Mouse (Mus musculus) MEL (cell line): Measurements from ENCODE around the gene Zfand2b. TPM values are rescaled to one million over a fixed set of nuclear protein-coding genes. Genes with fewer than 3 reads are reported as not detected.

Experiments
- DNase-seq: peaks from one replicate; pipeline ENCODE4 v3.0.0; 2011; ENCODE audit warnings: low read depth, low spot score
- H3K27ac ChIP-seq: 2 replicates; pipeline ENCODE4 v1.5.1; 2012; ENCODE audit warnings: low read depth, mild to moderate bottlenecking, control low read depth, low read length, moderate library complexity; ENCODE audit not compliant: control insufficient read depth
- H3K27me3 ChIP-seq, 2 experiments: fragments of 150-350 bp in 1 of 2; sonication (generic) in 1 of 2; 2 replicates each; pipeline ENCODE4 v1.6.1; 2012; ENCODE audit warnings: low read length in 2 of 2, mild to moderate bottlenecking in 2 of 2, improper control_type of control experiment in 1 of 2, moderate library complexity in 1 of 2; ENCODE audit not compliant: insufficient read depth in 2 of 2, control insufficient read depth in 1 of 2
- H3K36me3 ChIP-seq, 2 experiments: 2 replicates each; pipeline ENCODE4 v1.6.1; 2012 to 2014; ENCODE audit warnings: low read length in 2 of 2, improper control_type of control experiment in 1 of 2, inconsistent platforms in 1 of 2, mild to moderate bottlenecking in 1 of 2; ENCODE audit not compliant: insufficient read depth in 2 of 2, control insufficient read depth in 1 of 2
- H3K4me1 ChIP-seq, 2 experiments: fragments of 150-350 bp in 1 of 2; sonication (generic) in 1 of 2; 2 replicates each; pipeline ENCODE4 v1.6.1; 2012; ENCODE audit warnings: low read length in 2 of 2, improper control_type of control experiment in 1 of 2, mild to moderate bottlenecking in 1 of 2; ENCODE audit not compliant: insufficient read depth in 2 of 2, control insufficient read depth in 1 of 2
- H3K4me3 ChIP-seq, 2 experiments: fragments of 150-350 bp in 1 of 2; sonication (generic) in 1 of 2; 2 replicates each; pipeline ENCODE4 v1.5.1; 2012; ENCODE audit warnings: low read depth in 2 of 2, low read length in 2 of 2, mild to moderate bottlenecking in 2 of 2, moderate library complexity in 2 of 2, control low read depth in 1 of 2, improper control_type of control experiment in 1 of 2; ENCODE audit not compliant: control insufficient read depth in 1 of 2, insufficient read depth in 1 of 2
- H3K79me2 ChIP-seq: 2 replicates; pipeline ENCODE4 v1.6.1; 2012; ENCODE audit warnings: mild to moderate bottlenecking, low read length, moderate library complexity; ENCODE audit not compliant: control insufficient read depth, poor library complexity, insufficient read depth
- H3K9ac ChIP-seq: 2 replicates; pipeline ENCODE4 v1.6.1; 2012; ENCODE audit warnings: low read depth, mild to moderate bottlenecking, control low read depth, low read length, moderate library complexity; ENCODE audit not compliant: control insufficient read depth, poor library complexity, severe bottlenecking
- H3K9me3 ChIP-seq: fragments of 150-350 bp; sonication (generic); replicated peaks from 2 replicates; pipeline ENCODE4 v1.6.1; 2012; ENCODE audit warnings: mild to moderate bottlenecking, low read length, improper control_type of control experiment, moderate library complexity; ENCODE audit not compliant: insufficient read depth
- CHD1 ChIP-seq: IDR thresholded peaks from 2 replicates; pipeline ENCODE4 v1.6.1; 2012; ENCODE audit warnings: low read depth, mild to moderate bottlenecking, inconsistent platforms, low read length, improper control_type of control experiment
- E2F4 ChIP-seq: IDR thresholded peaks from 2 replicates; pipeline ENCODE4 v1.6.1; 2011; ENCODE audit warnings: low read depth, low read length, improper control_type of control experiment, borderline replicate concordance
- EP300 ChIP-seq, 2 experiments: IDR thresholded peaks; 2 replicates each; pipeline ENCODE4 v1.6.1; 2011; ENCODE audit warnings: improper control_type of control experiment in 2 of 2, low read length in 2 of 2, low read depth in 1 of 2, mild to moderate bottlenecking in 1 of 2
- ETS1 ChIP-seq: IDR thresholded peaks from 2 replicates; pipeline ENCODE4 v1.6.1; 2012; ENCODE audit warnings: low read depth, mild to moderate bottlenecking, inconsistent platforms, low read length, improper control_type of control experiment, moderate library complexity
- GABPA ChIP-seq: IDR thresholded peaks from 2 replicates; pipeline ENCODE4 v1.6.1; 2012; ENCODE audit warnings: low read depth, mild to moderate bottlenecking, inconsistent platforms, low read length, improper control_type of control experiment, moderate library complexity
- GATA1 ChIP-seq: IDR thresholded peaks from 2 replicates; pipeline ENCODE4 v1.6.1; 2011; ENCODE audit warnings: low read depth, low read length, improper control_type of control experiment
- KAT2A ChIP-seq: conservative IDR thresholded peaks from 2 replicates; pipeline ENCODE4 v1.6.1; 2012; ENCODE audit warnings: low read depth, low read length, improper control_type of control experiment, inconsistent platforms
- MAFK ChIP-seq: IDR thresholded peaks from 2 replicates; pipeline ENCODE4 v1.6.1; 2011; ENCODE audit warnings: low read depth, mild to moderate bottlenecking, low read length, improper control_type of control experiment, borderline replicate concordance
- MAX ChIP-seq: IDR thresholded peaks from 2 replicates; pipeline ENCODE4 v1.6.1; 2011; ENCODE audit warnings: low read length, improper control_type of control experiment
- MAZ ChIP-seq: IDR thresholded peaks from 2 replicates; pipeline ENCODE4 v1.6.1; 2012; ENCODE audit warnings: low read depth, mild to moderate bottlenecking, inconsistent platforms, low read length, improper control_type of control experiment
- MEF2A ChIP-seq: IDR thresholded peaks from 2 replicates; pipeline ENCODE4 v1.6.1; 2014; ENCODE audit warnings: low read depth, mild to moderate bottlenecking, inconsistent platforms, low read length, improper control_type of control experiment; ENCODE audit not compliant: poor library complexity, insufficient replicate concordance, severe bottlenecking; ENCODE audit errors: extremely low read depth
- MXI1 ChIP-seq: IDR thresholded peaks from 2 replicates; pipeline ENCODE4 v1.6.1; 2011; ENCODE audit warnings: mild to moderate bottlenecking, low read depth, low read length, improper control_type of control experiment
- MYB ChIP-seq: IDR thresholded peaks from 2 replicates; pipeline ENCODE4 v1.6.1; 2011; ENCODE audit warnings: mild to moderate bottlenecking, low read depth, low read length, improper control_type of control experiment
- MYC ChIP-seq: IDR thresholded peaks from 2 replicates; pipeline ENCODE4 v1.6.1; 2011; ENCODE audit warnings: low read depth, mild to moderate bottlenecking, low read length, improper control_type of control experiment, moderate library complexity
- NELFE ChIP-seq: IDR thresholded peaks from 2 replicates; pipeline ENCODE4 v1.6.1; 2011; ENCODE audit warnings: low read depth, low read length, improper control_type of control experiment
- POLR2A ChIP-seq, 2 experiments: IDR thresholded peaks; 2 replicates each; pipeline ENCODE4 v1.6.1; 2011 to 2012; ENCODE audit warnings: low read length in 2 of 2, mild to moderate bottlenecking in 2 of 2, control low read depth in 1 of 2, improper control_type of control experiment in 1 of 2, low read depth in 1 of 2, moderate library complexity in 1 of 2; ENCODE audit not compliant: control insufficient read depth in 1 of 2, insufficient read depth in 1 of 2, poor library complexity in 1 of 2
- POLR2AphosphoS2 ChIP-seq: IDR thresholded peaks from 2 replicates; pipeline ENCODE4 v1.6.1; 2011; ENCODE audit warnings: low read length, improper control_type of control experiment
- RAD21 ChIP-seq: IDR thresholded peaks from 2 replicates; pipeline ENCODE4 v1.6.1; 2011; ENCODE audit warnings: mild to moderate bottlenecking, low read depth, low read length, improper control_type of control experiment
- RCOR1 ChIP-seq: IDR thresholded peaks from 2 replicates; pipeline ENCODE4 v1.6.1; 2012; ENCODE audit warnings: low read depth, mild to moderate bottlenecking, inconsistent platforms, low read length, improper control_type of control experiment
- SIN3A ChIP-seq: IDR thresholded peaks from 2 replicates; pipeline ENCODE4 v1.6.1; 2012; ENCODE audit warnings: low read length, improper control_type of control experiment, inconsistent platforms
- SMC3 ChIP-seq: IDR thresholded peaks from 2 replicates; pipeline ENCODE4 v1.6.1; 2011; ENCODE audit warnings: low read depth, low read length, improper control_type of control experiment
- TAL1 ChIP-seq: IDR thresholded peaks from 2 replicates; pipeline ENCODE4 v1.6.1; 2012; ENCODE audit warnings: mild to moderate bottlenecking, inconsistent platforms, low read length, moderate library complexity, mixed read lengths
- TBP ChIP-seq: IDR thresholded peaks from 2 replicates; pipeline ENCODE4 v1.8.0; 2011; ENCODE audit warnings: low read depth, low read length, improper control_type of control experiment
- USF1 ChIP-seq: IDR thresholded peaks from 2 replicates; pipeline ENCODE4 v1.6.1; 2014; ENCODE audit warnings: low read depth, mild to moderate bottlenecking, inconsistent platforms, low read length, improper control_type of control experiment, moderate library complexity
- USF2 ChIP-seq, 2 experiments: IDR thresholded peaks; 2 replicates each; pipeline ENCODE4 v1.6.1; 2011 to 2012; ENCODE audit warnings: improper control_type of control experiment in 2 of 2, low read length in 2 of 2, borderline replicate concordance in 1 of 2, inconsistent platforms in 1 of 2, low read depth in 1 of 2, mild to moderate bottlenecking in 1 of 2; ENCODE audit not compliant: insufficient read depth in 1 of 2
- ZC3H11A ChIP-seq: IDR thresholded peaks from 2 replicates; pipeline ENCODE4 v1.6.1; 2012; ENCODE audit warnings: low read depth, mild to moderate bottlenecking, inconsistent platforms, low read length, improper control_type of control experiment
- ZNF384 ChIP-seq: IDR thresholded peaks from 2 replicates; pipeline ENCODE4 v1.6.1; 2012; ENCODE audit warnings: low read depth, mild to moderate bottlenecking, inconsistent platforms, low read length, improper control_type of control experiment
- polyA plus RNA-seq, 2 experiments: library from polyadenylated mRNA; stranded (reverse) in 1 of 2; unstranded in 1 of 2; fragments of >175 nt in 1 of 2; fragments of >200 nt in 1 of 2; gene quantifications; 2 replicates each; pipeline versions ENCODE4 v1.2.1 to v1.2.4; 2012; ENCODE audit warnings: low replicate concordance in 2 of 2, low read depth in 1 of 2; ENCODE audit not compliant: insufficient read length in 2 of 2, insufficient read depth in 1 of 2, missing spikeins in 1 of 2
- total RNA-seq: library from RNA; depleted of rRNA; stranded (reverse); fragments of 300-350 nt; gene quantifications from 2 replicates; pipeline ENCODE4 v1.2.3, GENCODE M21; 2012

Zfand2b gene
- total and polyA plus RNA-seq, 3 experiments: 15.0 to 18.3 TPM; not detected in 1

- Histone ChIP-seq H3K36me3 (peaks cover 0 to 22% of the 10 kb centered on the region in 2 experiments; a peak in 2 of 4 replicates), H3K79me2 (no peaks in the 10 kb centered on the region), H3K9ac (no peak overlapping the region), H3K27ac (no peak overlapping the region), H3K4me3 (no peak overlapping the region), H3K4me1 (peaks cover 15 to 21% of the 10 kb centered on the region in 2 experiments), H3K9me3 (no peaks in the 10 kb centered on the region), H3K27me3 (no peaks in the 10 kb centered on the region)
- peak; percentile 59 for DNase-seq
- no peak for TF ChIP-seq ZC3H11A
- no peak for TF ChIP-seq TBP
- no peak for TF ChIP-seq E2F4
- peak; percentile 58 for TF ChIP-seq GATA1
- no peak for TF ChIP-seq POLR2AphosphoS2
- no peak for TF ChIP-seq CHD1
- no peak for TF ChIP-seq MEF2A
- TF ChIP-seq MYB: no peak
- TF ChIP-seq ETS1: no peak
- TF ChIP-seq TAL1: peak; percentile 34; the same call in 1 of the 2 replicates
- TF ChIP-seq POLR2A (IDR thresholded peaks at IDR 0.05; ENCODE audit: control insufficient read depth in 1 of 2, insufficient read depth in 1 of 2, low read depth in 1 of 2, low read length in 2 of 2, poor library complexity in 1 of 2): no peak
- TF ChIP-seq KAT2A: no peak
- no peak for TF ChIP-seq ZNF384
- peak; percentile 80 for TF ChIP-seq MAX
- TF ChIP-seq NELFE: no peak
- no peak for TF ChIP-seq GABPA
- TF ChIP-seq MAZ: no peak
- TF ChIP-seq RAD21: no peak
- TF ChIP-seq RCOR1: no peak
- TF ChIP-seq MAFK: no peak
- no peak for TF ChIP-seq SMC3
- TF ChIP-seq MYC: peak; percentile 71
- TF ChIP-seq MXI1: no peak
- TF ChIP-seq USF2 (IDR thresholded peaks at IDR 0.05; ENCODE audit: borderline replicate concordance in 1 of 2, insufficient read depth in 1 of 2, low read depth in 1 of 2, low read length in 2 of 2): no peak
- TF ChIP-seq EP300 (IDR thresholded peaks at IDR 0.05; ENCODE audit: low read depth in 1 of 2, low read length in 2 of 2): no peak
- no peak for TF ChIP-seq SIN3A
- TF ChIP-seq USF1: peak; percentile 73
Observed at GRCm38 (mm10) chr1:75155837-75156236, 12.6 kb upstream of the Zfand2b start.
